Mouse (Mus musculus): ENCODE data around the gene Os9.

Gene Os9

GRCm38 (mm10) chr10:127111001-127111887, 9.7 kb downstream of the Os9 start:
- no peak for DNase-seq

- DNase-seq, result no peak
Measured at GRCm38 (mm10) chr10:127108262-127108583, 12.7 kb downstream of the Os9 start.

- peak; percentile 55 for DNase-seq
Measured at GRCm38 (mm10) chr10:127107563-127108261, 13.2 kb downstream of the Os9 start.

- no peak for DNase-seq
Measured at GRCm38 (mm10) chr10:127103631-127104030, 17.3 kb downstream of the Os9 start.

GRCm38 (mm10) chr10:127101151-127101550, 19.8 kb downstream of the Os9 start:
- no peak for DNase-seq

GRCm38 (mm10) chr10:127100414-127100813, 20.5 kb downstream of the Os9 start:
- no peak for DNase-seq

GRCm38 (mm10) chr10:127099868-127100267, 21.1 kb downstream of the Os9 start:
- DNase-seq, result no peak

GRCm38 (mm10) chr10:127099191-127099590, 21.7 kb downstream of the Os9 start:
- DNase-seq, result no peak

- DNase-seq, result no peak
Measured at GRCm38 (mm10) chr10:127098514-127098913, 22.4 kb downstream of the Os9 start.

GRCm38 (mm10) chr10:127094382-127094802, 26.5 kb downstream of the Os9 start:
- DNase-seq, result no peak

- DNase-seq, result no peak
Measured at GRCm38 (mm10) chr10:127092742-127093141, 28.2 kb downstream of the Os9 start.

- no peak for DNase-seq
Measured at GRCm38 (mm10) chr10:127091507-127092396, 29.2 kb downstream of the Os9 start.

GRCm38 (mm10) chr10:127090560-127091411, 30.1 kb downstream of the Os9 start:
- no peak for DNase-seq

- no peak for DNase-seq
Measured at GRCm38 (mm10) chr10:127085633-127086032, 35.3 kb downstream of the Os9 start.

GRCm38 (mm10) chr10:127085052-127085451, 35.9 kb downstream of the Os9 start:
- no peak for DNase-seq

GRCm38 (mm10) chr10:127083915-127084306, 37.0 kb downstream of the Os9 start:
- DNase-seq, result no peak

- DNase-seq, result no peak
Measured at GRCm38 (mm10) chr10:127083292-127083914, 37.5 kb downstream of the Os9 start.

- no peak for DNase-seq
Measured at GRCm38 (mm10) chr10:127081996-127082620, 38.8 kb downstream of the Os9 start.

- DNase-seq, result no peak
Measured at GRCm38 (mm10) chr10:127080901-127081780, 39.8 kb downstream of the Os9 start.
